Mouse (Mus musculus) MEL (cell line): ENCODE measurements at regions not wholly inside any gene's neighbourhood (a gene's known extent, or its start where the extent isn't known, plus 50 kb on each side); places are given as distances from the start of the nearest gene placed in this dataset.

Experiments
- DNase-seq: peaks from one replicate; pipeline ENCODE4 v3.0.0; 2011; ENCODE audit warnings: low read depth, low spot score
- H3K27ac ChIP-seq: 2 replicates; pipeline ENCODE4 v1.5.1; 2012; ENCODE audit warnings: low read depth, mild to moderate bottlenecking, control low read depth, low read length, moderate library complexity; ENCODE audit not compliant: control insufficient read depth
- H3K27me3 ChIP-seq, 2 experiments: fragments of 150-350 bp in 1 of 2; sonication (generic) in 1 of 2; 2 replicates each; pipeline ENCODE4 v1.6.1; 2012; ENCODE audit warnings: low read length in 2 of 2, mild to moderate bottlenecking in 2 of 2, improper control_type of control experiment in 1 of 2, moderate library complexity in 1 of 2; ENCODE audit not compliant: insufficient read depth in 2 of 2, control insufficient read depth in 1 of 2
- H3K36me3 ChIP-seq, 2 experiments: 2 replicates each; pipeline ENCODE4 v1.6.1; 2012 to 2014; ENCODE audit warnings: low read length in 2 of 2, improper control_type of control experiment in 1 of 2, inconsistent platforms in 1 of 2, mild to moderate bottlenecking in 1 of 2; ENCODE audit not compliant: insufficient read depth in 2 of 2, control insufficient read depth in 1 of 2
- H3K4me1 ChIP-seq, 2 experiments: fragments of 150-350 bp in 1 of 2; sonication (generic) in 1 of 2; 2 replicates each; pipeline ENCODE4 v1.6.1; 2012; ENCODE audit warnings: low read length in 2 of 2, improper control_type of control experiment in 1 of 2, mild to moderate bottlenecking in 1 of 2; ENCODE audit not compliant: insufficient read depth in 2 of 2, control insufficient read depth in 1 of 2
- H3K4me3 ChIP-seq, 2 experiments: fragments of 150-350 bp in 1 of 2; sonication (generic) in 1 of 2; 2 replicates each; pipeline ENCODE4 v1.5.1; 2012; ENCODE audit warnings: low read depth in 2 of 2, low read length in 2 of 2, mild to moderate bottlenecking in 2 of 2, moderate library complexity in 2 of 2, control low read depth in 1 of 2, improper control_type of control experiment in 1 of 2; ENCODE audit not compliant: control insufficient read depth in 1 of 2, insufficient read depth in 1 of 2
- H3K79me2 ChIP-seq: 2 replicates; pipeline ENCODE4 v1.6.1; 2012; ENCODE audit warnings: mild to moderate bottlenecking, low read length, moderate library complexity; ENCODE audit not compliant: control insufficient read depth, poor library complexity, insufficient read depth
- H3K9ac ChIP-seq: 2 replicates; pipeline ENCODE4 v1.6.1; 2012; ENCODE audit warnings: low read depth, mild to moderate bottlenecking, control low read depth, low read length, moderate library complexity; ENCODE audit not compliant: control insufficient read depth, poor library complexity, severe bottlenecking
- H3K9me3 ChIP-seq: fragments of 150-350 bp; sonication (generic); replicated peaks from 2 replicates; pipeline ENCODE4 v1.6.1; 2012; ENCODE audit warnings: mild to moderate bottlenecking, low read length, improper control_type of control experiment, moderate library complexity; ENCODE audit not compliant: insufficient read depth
- BHLHE40 ChIP-seq: IDR thresholded peaks from 2 replicates; pipeline ENCODE4 v1.6.1; 2012; ENCODE audit warnings: low read depth, mild to moderate bottlenecking, inconsistent platforms, low read length, improper control_type of control experiment, borderline replicate concordance
- CTCF ChIP-seq, 3 experiments: IDR thresholded peaks in 2 of 3; conservative IDR thresholded peaks in 1 of 3; 2 replicates each; pipeline ENCODE4 v1.5.1; 2011 to 2012; ENCODE audit warnings: low read length in 3 of 3, low read depth in 2 of 3, mild to moderate bottlenecking in 2 of 3, improper control_type of control experiment in 1 of 3, inconsistent platforms in 1 of 3, mixed read lengths in 1 of 3, moderate library complexity in 1 of 3; ENCODE audit not compliant: control insufficient read depth in 1 of 3, insufficient read depth in 1 of 3, poor library complexity in 1 of 3, severe bottlenecking in 1 of 3
- KAT2A ChIP-seq: conservative IDR thresholded peaks from 2 replicates; pipeline ENCODE4 v1.6.1; 2012; ENCODE audit warnings: low read depth, low read length, improper control_type of control experiment, inconsistent platforms
- MAX ChIP-seq: IDR thresholded peaks from 2 replicates; pipeline ENCODE4 v1.6.1; 2011; ENCODE audit warnings: low read length, improper control_type of control experiment
- MAZ ChIP-seq: IDR thresholded peaks from 2 replicates; pipeline ENCODE4 v1.6.1; 2012; ENCODE audit warnings: low read depth, mild to moderate bottlenecking, inconsistent platforms, low read length, improper control_type of control experiment
- MYB ChIP-seq: IDR thresholded peaks from 2 replicates; pipeline ENCODE4 v1.6.1; 2011; ENCODE audit warnings: mild to moderate bottlenecking, low read depth, low read length, improper control_type of control experiment
- NRF1 ChIP-seq: IDR thresholded peaks from 2 replicates; pipeline ENCODE4 v1.6.1; 2014; ENCODE audit warnings: low read depth, mild to moderate bottlenecking, inconsistent platforms, low read length, improper control_type of control experiment, moderate library complexity; ENCODE audit not compliant: poor library complexity, insufficient read depth, severe bottlenecking
- POLR2A ChIP-seq, 2 experiments: IDR thresholded peaks; 2 replicates each; pipeline ENCODE4 v1.6.1; 2011 to 2012; ENCODE audit warnings: low read length in 2 of 2, mild to moderate bottlenecking in 2 of 2, control low read depth in 1 of 2, improper control_type of control experiment in 1 of 2, low read depth in 1 of 2, moderate library complexity in 1 of 2; ENCODE audit not compliant: control insufficient read depth in 1 of 2, insufficient read depth in 1 of 2, poor library complexity in 1 of 2
- POLR2AphosphoS5 ChIP-seq: IDR thresholded peaks from 2 replicates; pipeline ENCODE4 v1.6.1; 2012; ENCODE audit warnings: low read depth, borderline replicate concordance, mild to moderate bottlenecking, inconsistent platforms, low read length, moderate library complexity, mixed read lengths
- RAD21 ChIP-seq: IDR thresholded peaks from 2 replicates; pipeline ENCODE4 v1.6.1; 2011; ENCODE audit warnings: mild to moderate bottlenecking, low read depth, low read length, improper control_type of control experiment
- SIN3A ChIP-seq: IDR thresholded peaks from 2 replicates; pipeline ENCODE4 v1.6.1; 2012; ENCODE audit warnings: low read length, improper control_type of control experiment, inconsistent platforms
- SMC3 ChIP-seq: IDR thresholded peaks from 2 replicates; pipeline ENCODE4 v1.6.1; 2011; ENCODE audit warnings: low read depth, low read length, improper control_type of control experiment
- TAL1 ChIP-seq: IDR thresholded peaks from 2 replicates; pipeline ENCODE4 v1.6.1; 2012; ENCODE audit warnings: mild to moderate bottlenecking, inconsistent platforms, low read length, moderate library complexity, mixed read lengths
- TCF12 ChIP-seq: IDR thresholded peaks from 2 replicates; pipeline ENCODE4 v1.6.1; 2014; ENCODE audit warnings: low read depth, mild to moderate bottlenecking, inconsistent platforms, low read length, improper control_type of control experiment, moderate library complexity
- UBTF ChIP-seq: IDR thresholded peaks from 2 replicates; pipeline ENCODE4 v1.6.1; 2012; ENCODE audit warnings: low read depth, mild to moderate bottlenecking, inconsistent platforms, low read length, improper control_type of control experiment, moderate library complexity, borderline replicate concordance; ENCODE audit not compliant: insufficient read depth
- USF2 ChIP-seq, 2 experiments: IDR thresholded peaks; 2 replicates each; pipeline ENCODE4 v1.6.1; 2011 to 2012; ENCODE audit warnings: improper control_type of control experiment in 2 of 2, low read length in 2 of 2, borderline replicate concordance in 1 of 2, inconsistent platforms in 1 of 2, low read depth in 1 of 2, mild to moderate bottlenecking in 1 of 2; ENCODE audit not compliant: insufficient read depth in 1 of 2
- ZKSCAN1 ChIP-seq: IDR thresholded peaks from 2 replicates; pipeline ENCODE4 v1.6.1; 2012; ENCODE audit warnings: low read depth, mild to moderate bottlenecking, inconsistent platforms, low read length, improper control_type of control experiment, moderate library complexity
- ZNF384 ChIP-seq: IDR thresholded peaks from 2 replicates; pipeline ENCODE4 v1.6.1; 2012; ENCODE audit warnings: low read depth, mild to moderate bottlenecking, inconsistent platforms, low read length, improper control_type of control experiment

GRCm38 (mm10) chr2:11032891-11033290 is 139.0 kb upstream of the Prkcq start:
- H3K27me3 ChIP-seq = no peaks in the 10 kb centered on the region
- H3K9ac ChIP-seq = no peak overlapping the region
- TF ChIP-seq NRF1 = no peak
- no peak for TF ChIP-seq ZNF384
- TF ChIP-seq SIN3A = no peak
- TF ChIP-seq CTCF (IDR thresholded peaks at IDR 0.05 in 2 of 3, conservative IDR thresholded peaks at IDR 0.05 in 1 of 3; ENCODE audit: control insufficient read depth in 1 of 3, insufficient read depth in 1 of 3, low read depth in 2 of 3, low read length in 3 of 3, poor library complexity in 1 of 3, severe bottlenecking in 1 of 3) = no peak
- no peak for TF ChIP-seq TCF12
- no peak for TF ChIP-seq BHLHE40
- no peak for TF ChIP-seq MYB
- TF ChIP-seq RAD21 = no peak
- TF ChIP-seq TAL1 = no peak
- TF ChIP-seq POLR2A (IDR thresholded peaks at IDR 0.05; ENCODE audit: control insufficient read depth in 1 of 2, insufficient read depth in 1 of 2, low read depth in 1 of 2, low read length in 2 of 2, poor library complexity in 1 of 2) = no peak
- no peak for TF ChIP-seq ZKSCAN1
- TF ChIP-seq UBTF = no peak
- no peak for TF ChIP-seq MAZ
- no peak for TF ChIP-seq POLR2AphosphoS5
- TF ChIP-seq KAT2A = no peak
- TF ChIP-seq SMC3 = no peak
- TF ChIP-seq USF2 (IDR thresholded peaks at IDR 0.05; ENCODE audit: borderline replicate concordance in 1 of 2, insufficient read depth in 1 of 2, low read depth in 1 of 2, low read length in 2 of 2) = no peak
- no peaks in the 10 kb centered on the region for H3K9me3 ChIP-seq
- H3K4me3 ChIP-seq = no peak overlapping the region
- no peaks in the 10 kb centered on the region for H3K79me2 ChIP-seq
- DNase-seq = no peak
- no peaks in the 10 kb centered on the region for H3K4me1 ChIP-seq
- H3K27ac ChIP-seq = no peak overlapping the region
- H3K36me3 ChIP-seq = no peaks in the 10 kb centered on the region

GRCm38 (mm10) chr2:11034178-11034577 is 137.7 kb upstream of the Prkcq start:
- H3K36me3 ChIP-seq = no peaks in the 10 kb centered on the region
- no peaks in the 10 kb centered on the region for H3K79me2 ChIP-seq
- H3K9ac ChIP-seq = no peak overlapping the region
- H3K27ac ChIP-seq = no peak overlapping the region
- H3K4me3 ChIP-seq = no peak overlapping the region
- H3K4me1 ChIP-seq = no peaks in the 10 kb centered on the region
- no peak for DNase-seq
- H3K9me3 ChIP-seq = no peaks in the 10 kb centered on the region
- TF ChIP-seq POLR2A (IDR thresholded peaks at IDR 0.05; ENCODE audit: control insufficient read depth in 1 of 2, insufficient read depth in 1 of 2, low read depth in 1 of 2, low read length in 2 of 2, poor library complexity in 1 of 2) (no peak), MAX (no peak)
- no peaks in the 10 kb centered on the region for H3K27me3 ChIP-seq
